Mouse (Mus musculus) heart, postnatal 0 days (tissue): ENCODE data around the gene Gm20481. TPM values are rescaled to one million over a fixed set of nuclear protein-coding genes. Genes with fewer than 3 reads are reported as not detected.
"Not testable (repeated sequence)": the region's sequence is repeated elsewhere in the genome, so short reads cannot be mapped to it uniquely, and the experiment has no call there.

Experiments
- ATAC-seq: fragments of 200-750 bp; cut with Nextera tagmentation; 2 replicates; pipeline ENCODE4 v1.8.0; 2017; ENCODE audit warnings: low read depth, moderate number of reproducible peaks, moderate library complexity; ENCODE audit not compliant: insufficient read depth
- DNase-seq: peaks from one replicate; pipeline ENCODE4 v3.0.0-alpha.2; 2016; ENCODE audit warnings: low spot score
- H3K27ac ChIP-seq: fragments of 300-500 bp; sonication (generic); 2 replicates; pipeline ENCODE4 v1.5.1; 2014; ENCODE audit warnings: low read depth, mild to moderate bottlenecking
- H3K27me3 ChIP-seq: fragments of 300-500 bp; sonication (generic); 2 replicates; pipeline ENCODE4 v1.6.1; 2014; ENCODE audit warnings: low read length, mixed read lengths; ENCODE audit not compliant: control insufficient read depth, insufficient read depth
- H3K36me3 ChIP-seq: fragments of 300-500 bp; sonication (generic); replicated peaks from 2 replicates; pipeline ENCODE4 v1.6.1; 2014; ENCODE audit warnings: low read length, mixed read lengths; ENCODE audit not compliant: control insufficient read depth, insufficient read depth
- H3K4me1 ChIP-seq: fragments of 300-500 bp; sonication (generic); 2 replicates; pipeline ENCODE4 v1.6.1; 2014; ENCODE audit warnings: antibody characterized with exemption; ENCODE audit not compliant: control insufficient read depth, insufficient read depth
- H3K4me2 ChIP-seq: fragments of 300-500 bp; sonication (generic); 2 replicates; pipeline ENCODE4 v1.6.1; 2014; ENCODE audit warnings: low read depth, mild to moderate bottlenecking, low read length, moderate library complexity
- H3K4me3 ChIP-seq: fragments of 300-500 bp; sonication (generic); 2 replicates; pipeline ENCODE4 v1.5.1; 2014; ENCODE audit warnings: low read depth, low read length
- H3K9ac ChIP-seq: fragments of 300-500 bp; sonication (generic); replicated peaks from 2 replicates; pipeline ENCODE4 v1.6.1; 2014; ENCODE audit warnings: low read depth, low read length, mixed read lengths
- H3K9me3 ChIP-seq: fragments of 300-500 bp; sonication (generic); replicated peaks from 2 replicates; pipeline ENCODE4 v1.6.1; 2016; ENCODE audit warnings: low read length; ENCODE audit not compliant: control insufficient read depth
- CTCF ChIP-seq: IDR thresholded peaks from 2 replicates; pipeline ENCODE4 v1.5.1; 2016; ENCODE audit warnings: antibody characterized with exemption, control low read depth, low read depth
- EP300 ChIP-seq: IDR thresholded peaks from 2 replicates; pipeline ENCODE4 v1.6.1; 2016; ENCODE audit warnings: antibody characterized with exemption, low read depth
- WGBS: fragments of 180-500 bp; shearing (Covaris S2); extraction: QIAGEN DNeasy Blood & Tissue Kit; methylation state at CpG from one replicate; pipeline ENCODE4 v1.1.7; 2014; 5-methylcytosine and 5-hydroxymethylcytosine counted together
- polyA plus RNA-seq: library from polyadenylated mRNA; unstranded; fragments of >200 nt; fragmentation: Nextera tagmentation; extraction: Ambion mirVana; gene quantifications from 2 replicates; pipeline ENCODE4 v1.2.1, GENCODE M21; 2015
- total RNA-seq: library from RNA; depleted of rRNA; stranded (reverse); fragments of >200 nt; gene quantifications from 2 replicates; pipeline ENCODE4 v1.2.3, GENCODE M21; 2014; ENCODE audit warnings: low replicate concordance

Gene Gm20481
- total and polyA plus RNA-seq, 2 experiments from 2014 or later: not detected

- Histone ChIP-seq H3K4me1 (no peaks in the 10 kb centered on the region; the same call in 1 of the 2 replicates), H3K4me2 (no peak overlapping the region), H3K27me3 (no peaks in the 10 kb centered on the region), H3K27ac (no peak overlapping the region), H3K36me3 (peaks cover 15% of the 10 kb centered on the region), H3K9me3 (no peaks in the 10 kb centered on the region), H3K9ac (no peak overlapping the region), H3K4me3 (no peak overlapping the region)
- TF ChIP-seq CTCF: peak; percentile 43
- no peak for TF ChIP-seq EP300
- no peak for ATAC-seq
- 22% methylated on average over 8 of the region's 8 CpGs for WGBS
- no peak for DNase-seq
Observed at GRCm38 (mm10) chr17:34947606-34948005, 22.1 kb upstream of the Gm20481 start.

GRCm38 (mm10) chr17:34948721-34949552, 20.8 kb upstream of the Gm20481 start:
- not testable (repeated sequence) for H3K9ac ChIP-seq, H3K4me2 ChIP-seq, H3K4me1 ChIP-seq, H3K9me3 ChIP-seq, H3K27ac ChIP-seq, ATAC-seq, H3K27me3 ChIP-seq, H3K4me3 ChIP-seq, DNase-seq
- 57% methylated on average over 9 of the region's 9 CpGs for WGBS
- peaks cover 15% of the 10 kb centered on the region for H3K36me3 ChIP-seq

- no peak overlapping the region for H3K4me2 ChIP-seq
- no peaks in the 10 kb centered on the region; the same call in 1 of the 2 replicates for H3K4me1 ChIP-seq
- ATAC-seq (no peak), DNase-seq (no peak)
- no peak overlapping the region for H3K4me3 ChIP-seq
- WGBS: 35% methylated on average over 4 of the region's 4 CpGs
- no peaks in the 10 kb centered on the region for H3K27me3 ChIP-seq
- TF ChIP-seq CTCF (no peak), EP300 (no peak)
- H3K9ac ChIP-seq: no peak overlapping the region
- H3K9me3 ChIP-seq: no peaks in the 10 kb centered on the region
- no peak overlapping the region for H3K27ac ChIP-seq
- peaks cover 15% of the 10 kb centered on the region for H3K36me3 ChIP-seq
Observed at GRCm38 (mm10) chr17:34949553-34949969, 20.2 kb upstream of the Gm20481 start.

GRCm38 (mm10) chr17:34950514-34951455, 18.9 kb upstream of the Gm20481 start:
- H3K27me3 ChIP-seq: no peaks in the 10 kb centered on the region
- peak overlapping the region; percentile 84 for H3K4me2 ChIP-seq
- H3K9ac ChIP-seq: peak overlapping the region; percentile 82
- H3K4me1 ChIP-seq: no peaks in the 10 kb centered on the region; the same call in 1 of the 2 replicates
- WGBS: 33% methylated on average over 10 of the region's 10 CpGs
- peak overlapping the region; percentile 74 for H3K4me3 ChIP-seq
- H3K9me3 ChIP-seq: no peaks in the 10 kb centered on the region
- H3K36me3 ChIP-seq: peaks cover 15% of the 10 kb centered on the region
- TF ChIP-seq CTCF: no peak
- TF ChIP-seq EP300: no peak
- DNase-seq (no peak), ATAC-seq (no peak)
- 0 out of 2 replicates have a peak overlapping the region, but pooled peaks have one; percentile 1 for H3K27ac ChIP-seq

DNA sequence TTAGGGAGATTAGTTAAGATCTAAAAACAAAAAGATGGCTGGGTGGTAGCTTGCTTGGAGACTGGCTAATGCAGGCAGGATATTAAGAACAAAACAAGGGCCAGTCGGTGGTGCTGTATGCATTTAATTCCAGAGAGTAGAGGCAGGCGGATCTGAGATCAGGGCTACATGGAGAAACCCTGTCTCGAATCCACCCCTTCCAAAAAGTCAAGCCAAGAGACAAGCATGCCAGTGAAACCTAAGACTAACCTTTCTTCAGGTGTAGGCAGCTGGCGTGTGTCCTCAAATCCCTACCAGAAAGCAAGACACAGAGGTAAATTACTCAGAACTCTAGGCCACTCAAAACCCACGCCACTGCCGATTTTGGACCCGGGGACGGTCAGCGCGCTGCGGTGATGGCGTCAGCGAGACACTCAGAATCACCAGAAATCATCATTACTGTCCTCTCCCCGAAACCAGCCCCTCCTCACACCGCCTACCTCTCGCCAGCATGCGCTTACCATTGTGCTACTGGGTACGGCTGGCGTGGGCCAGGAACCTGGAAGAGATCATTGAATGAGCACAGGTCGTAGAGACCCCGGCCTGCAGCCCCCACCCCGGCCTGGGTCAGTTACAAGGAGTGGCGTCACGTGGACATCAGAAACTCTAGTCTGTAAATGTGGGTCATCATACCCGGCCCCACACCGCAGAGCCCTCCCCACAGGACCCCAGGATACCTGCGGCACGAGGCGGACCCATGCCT, 17.9 kb upstream of the Gm20481 start:
- Histone ChIP-seq H3K27me3 (no peaks in the 10 kb centered on the region), H3K9ac (peak overlapping the region; percentile 82), H3K36me3 (peaks cover 15% of the 10 kb centered on the region), H3K9me3 (no peaks in the 10 kb centered on the region), H3K4me3 (peak overlapping the region; percentile 74), H3K4me1 (no peaks in the 10 kb centered on the region; the same call in 1 of the 2 replicates), H3K27ac (peak overlapping the region; percentile 73), H3K4me2 (peak overlapping the region; percentile 84)
- no peak for DNase-seq
- under 1% methylated on average over 29 of the region's 29 CpGs for WGBS
- ATAC-seq: no peak
- TF ChIP-seq EP300: no peak
- TF ChIP-seq CTCF: no peak
